Mouse (Mus musculus): Measurements from ENCODE around the gene Ccm2.

DNA sequence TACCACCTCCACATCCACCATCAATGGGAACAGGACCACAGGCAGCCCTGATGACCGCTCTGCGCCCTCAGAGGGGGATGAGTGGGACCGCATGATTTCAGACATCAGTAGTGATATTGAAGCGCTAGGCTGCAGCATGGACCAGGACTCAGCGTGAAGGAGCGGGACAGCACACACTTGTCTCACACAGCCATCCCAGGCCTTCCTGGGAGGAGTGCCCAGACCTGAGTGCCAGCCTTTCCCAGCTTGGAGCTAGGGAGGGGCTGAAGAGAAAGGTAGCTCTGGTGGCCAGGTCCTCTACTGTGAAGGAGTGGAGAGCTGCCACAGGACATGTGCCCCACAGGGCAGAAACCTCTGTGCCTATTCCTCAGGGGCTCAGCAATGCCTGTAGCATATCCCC is 49.5 kb downstream of the Ccm2 start:
- TF ChIP-seq POLR2A (IDR thresholded peaks at IDR 0.05; ENCODE audit: borderline replicate concordance, control insufficient read depth, low read depth, low read length) (no peak), CTCF (IDR thresholded peaks at IDR 0.05; ENCODE audit: control insufficient read depth, insufficient read depth, low read length) (no peak)
